Mouse (Mus musculus) adrenal gland, postnatal 14 days (tissue): ENCODE measurements around the gene Gas7. TPM values are rescaled to one million over a fixed set of nuclear protein-coding genes. Genes with fewer than 3 reads are reported as not detected.
A peak's percentile ranks its signal among the peaks of the same experiment; 100 is the strongest.

Experiments used
- DNase-seq: peaks from one replicate; pipeline ENCODE4 v3.0.0; 2021; ENCODE audit warnings: mixed read lengths
- total RNA-seq: library from RNA; stranded (reverse); gene quantifications from 2 replicates; pipeline ENCODE4 v1.2.3, GENCODE M21; 2021

Gas7 gene
- total RNA-seq, 1 experiment from 2014 or later = 23.3 TPM

- peak; percentile 57 for DNase-seq
Measured at GRCm38 (mm10) chr11:67489647-67490175, 34.5 kb downstream of the Gas7 start.

DNA sequence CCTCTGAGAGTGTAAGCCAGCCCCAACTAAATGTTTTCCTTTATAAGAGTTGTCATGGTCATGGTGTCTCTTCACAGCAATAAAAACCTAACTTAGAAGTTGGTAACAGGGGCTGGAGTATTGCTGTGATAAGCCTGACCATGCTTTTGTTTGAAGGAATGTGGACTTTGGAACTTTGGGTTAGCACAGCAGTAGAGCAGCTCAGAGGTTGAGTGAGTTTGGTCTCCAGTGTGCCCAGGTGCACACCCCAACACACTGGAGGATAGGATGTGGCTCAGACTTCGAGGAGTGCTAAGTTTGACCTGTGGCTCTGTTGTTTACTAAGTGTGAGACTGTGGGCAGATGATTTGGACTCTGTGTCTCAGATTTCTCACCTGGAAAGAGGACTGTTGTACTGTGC, 41.6 kb downstream of the Gas7 start:
- DNase-seq = no peak

- no peak for DNase-seq
Measured at GRCm38 (mm10) chr11:67500115-67500514, 44.9 kb downstream of the Gas7 start.

DNA sequence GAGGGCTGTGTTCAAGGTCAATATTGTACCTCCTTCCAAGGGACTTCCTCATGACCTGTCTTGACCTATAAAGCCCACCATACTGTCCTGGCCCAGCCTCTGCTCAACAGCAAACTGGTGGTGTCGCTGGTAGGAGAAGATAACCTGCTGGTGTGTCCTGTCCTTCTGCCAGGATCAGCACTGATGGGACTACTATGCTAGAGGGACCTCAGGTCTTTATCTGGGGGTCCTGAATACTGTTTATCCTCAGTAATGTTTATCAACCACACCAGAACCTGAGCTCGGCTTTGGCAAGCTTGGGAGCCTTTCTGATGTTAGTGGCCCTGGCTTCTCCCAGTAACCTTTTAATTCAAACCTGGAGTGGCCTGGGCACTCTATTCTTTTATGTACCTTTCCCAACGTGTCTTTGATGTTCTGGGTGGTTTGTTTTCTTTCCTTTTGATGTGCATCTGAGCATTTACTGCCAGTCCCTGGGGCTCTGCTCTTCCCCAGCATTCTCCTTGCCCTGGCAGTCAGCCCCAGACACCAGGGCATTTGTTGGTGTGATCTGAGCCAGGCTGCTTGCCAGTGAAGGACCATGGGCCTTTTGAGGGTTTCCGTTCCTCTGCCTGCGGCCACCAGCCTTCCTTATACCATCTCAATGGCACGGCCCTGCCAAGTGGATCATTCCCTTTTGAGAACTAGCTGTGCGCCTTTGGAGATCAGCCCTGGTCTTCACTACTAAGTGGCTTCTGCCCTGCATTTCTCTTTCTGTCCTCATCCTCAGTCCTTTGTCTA, 46.4 kb downstream of the Gas7 start:
- DNase-seq = no peak

- no peak for DNase-seq
Measured at GRCm38 (mm10) chr11:67509219-67509876, 54.1 kb downstream of the Gas7 start.

DNA sequence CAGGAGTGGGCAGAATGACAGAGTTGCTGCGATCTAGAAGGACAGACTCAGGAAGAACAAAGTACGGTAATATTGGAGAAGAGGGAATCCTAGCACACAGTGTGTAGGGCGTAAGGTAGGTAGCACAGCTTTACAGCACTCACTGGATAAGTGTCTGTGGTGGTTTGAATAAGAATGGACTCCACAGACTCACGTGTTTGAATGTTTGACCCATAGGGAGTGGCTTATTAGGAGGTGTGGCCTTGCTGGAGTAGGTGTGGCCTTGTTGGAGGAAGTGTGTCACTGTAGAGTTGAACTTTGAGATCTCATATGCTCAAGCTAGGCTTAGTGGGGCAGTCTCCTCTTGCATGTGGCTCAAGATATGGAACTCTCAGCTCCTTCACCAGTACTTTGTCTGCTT, 55.6 kb downstream of the Gas7 start:
- no peak for DNase-seq

DNA sequence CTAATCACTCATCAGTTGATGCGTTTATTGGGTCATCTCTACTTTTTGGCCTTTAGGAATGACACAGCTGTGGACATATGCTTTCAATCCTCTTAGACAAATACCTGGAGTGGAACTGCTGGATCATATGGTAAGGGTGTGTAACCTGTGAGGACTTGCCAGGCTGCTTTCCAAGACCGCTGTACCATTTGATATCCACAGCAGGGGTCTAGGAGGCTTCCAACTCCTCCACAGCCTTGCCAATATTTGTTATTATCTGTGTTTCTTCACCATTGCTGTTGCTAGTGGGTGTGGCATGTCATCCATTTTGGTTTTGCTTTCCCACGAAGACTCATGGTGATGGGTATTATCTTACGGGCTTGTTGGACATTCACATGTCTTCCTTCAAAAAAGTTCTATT, 57.8 kb downstream of the Gas7 start:
- DNase-seq = no peak

DNA sequence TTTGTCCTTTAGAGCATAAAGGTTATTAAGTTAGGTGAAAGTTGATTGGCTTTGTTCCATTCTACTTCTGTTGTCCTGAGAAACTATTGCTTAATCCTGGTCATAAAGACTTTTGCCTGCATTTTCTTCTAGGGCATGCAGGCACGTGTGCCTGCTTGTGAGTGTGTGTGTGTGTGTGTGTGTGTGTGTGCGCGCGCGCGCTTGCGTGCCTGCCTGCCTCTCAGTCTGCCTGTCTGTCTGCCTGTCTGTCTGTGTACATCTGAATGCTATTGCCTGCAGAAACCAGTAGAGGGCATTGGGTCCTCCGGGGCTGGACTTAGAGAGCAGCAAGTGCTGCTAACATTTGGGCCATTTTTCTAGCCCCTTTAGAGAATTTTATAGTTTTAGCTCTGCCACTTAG, 59.2 kb downstream of the Gas7 start:
- DNase-seq = peak; percentile 53

- DNase-seq = peak; percentile 80
Measured at GRCm38 (mm10) chr11:67515020-67515911, 60.0 kb downstream of the Gas7 start.

DNA sequence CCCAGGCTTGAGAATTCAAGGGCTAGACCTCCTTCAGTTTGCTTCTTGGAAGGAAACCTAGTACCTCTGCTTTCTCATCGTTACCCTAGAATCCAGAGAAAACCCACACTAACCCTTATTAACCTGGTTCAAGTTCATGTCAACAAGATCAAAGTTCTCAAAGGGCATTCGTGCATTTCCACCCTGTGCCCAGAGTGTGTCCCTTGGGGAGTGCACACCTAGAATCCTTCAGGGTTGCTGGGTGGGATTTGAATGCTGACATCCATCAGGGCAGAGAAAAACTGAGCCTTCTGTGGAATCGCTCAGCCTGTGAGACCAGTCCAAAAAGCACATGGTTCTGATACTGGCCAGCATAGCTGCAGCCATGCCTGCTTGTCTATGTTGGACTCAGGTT, 60.7 kb downstream of the Gas7 start:
- no peak for DNase-seq

DNA sequence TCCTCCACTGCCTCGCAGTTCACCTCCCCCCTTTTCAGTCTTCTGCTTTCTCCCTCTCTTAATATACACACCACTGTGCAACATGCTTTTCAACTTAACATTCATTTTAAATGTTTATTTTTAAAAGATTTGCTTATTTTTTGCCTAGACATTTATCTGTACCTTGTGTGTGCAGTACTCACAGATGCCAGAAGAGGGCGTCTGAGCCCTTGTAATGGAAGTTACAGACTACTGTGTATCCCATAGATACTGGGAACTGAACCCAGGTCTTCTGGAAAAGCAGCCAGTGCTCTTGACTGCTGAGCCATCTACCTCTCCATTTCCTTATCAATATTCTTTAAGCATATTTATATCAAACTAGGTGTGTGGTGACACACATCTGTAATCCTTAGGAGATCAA, 62.5 kb downstream of the Gas7 start:
- no peak for DNase-seq

- DNase-seq = no peak
Measured at GRCm38 (mm10) chr11:67518985-67519384, 63.7 kb downstream of the Gas7 start.

DNA sequence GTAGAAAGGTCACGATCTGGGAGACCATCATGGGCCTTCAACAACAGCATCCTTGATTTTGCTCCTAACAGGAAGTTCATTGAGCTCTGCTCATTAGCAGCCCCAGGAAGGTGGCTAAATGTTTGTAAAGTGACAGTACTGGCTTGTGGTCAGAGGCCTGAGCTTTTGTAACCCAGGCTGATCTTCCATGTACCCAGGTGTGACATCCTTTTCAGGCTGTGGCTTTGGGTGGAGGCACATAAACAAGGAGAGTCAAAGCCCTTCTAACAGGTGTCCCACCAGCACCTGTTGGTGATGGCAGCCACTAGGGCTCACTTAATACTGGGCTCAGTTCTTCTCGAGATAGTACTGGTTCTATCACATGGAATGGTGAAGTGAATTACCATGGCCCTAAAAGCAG, 67.4 kb downstream of the Gas7 start:
- no peak for DNase-seq

DNA sequence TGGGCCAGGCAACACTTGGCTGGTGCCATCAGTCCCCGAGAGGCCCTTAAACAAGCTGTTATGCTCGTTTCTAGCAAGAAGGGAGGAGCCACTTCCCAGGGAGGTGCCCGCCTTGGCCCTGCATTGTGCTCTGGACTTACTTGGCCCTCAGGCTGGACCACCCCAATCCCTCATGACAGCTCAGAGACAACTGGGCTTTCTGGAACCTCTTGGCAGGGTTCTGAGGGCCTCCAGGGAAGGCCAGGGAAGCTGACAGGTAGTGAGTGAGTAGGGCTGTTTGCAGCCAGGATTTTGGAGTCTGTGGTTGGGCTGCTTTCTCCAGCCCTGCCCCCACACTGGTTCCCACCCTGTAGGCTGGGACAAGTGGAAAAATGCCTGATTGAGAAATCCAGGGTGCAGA, 68.6 kb downstream of the Gas7 start:
- peak; percentile 45 for DNase-seq

GRCm38 (mm10) chr11:67524731-67525130, 69.5 kb downstream of the Gas7 start:
- no peak for DNase-seq

DNA sequence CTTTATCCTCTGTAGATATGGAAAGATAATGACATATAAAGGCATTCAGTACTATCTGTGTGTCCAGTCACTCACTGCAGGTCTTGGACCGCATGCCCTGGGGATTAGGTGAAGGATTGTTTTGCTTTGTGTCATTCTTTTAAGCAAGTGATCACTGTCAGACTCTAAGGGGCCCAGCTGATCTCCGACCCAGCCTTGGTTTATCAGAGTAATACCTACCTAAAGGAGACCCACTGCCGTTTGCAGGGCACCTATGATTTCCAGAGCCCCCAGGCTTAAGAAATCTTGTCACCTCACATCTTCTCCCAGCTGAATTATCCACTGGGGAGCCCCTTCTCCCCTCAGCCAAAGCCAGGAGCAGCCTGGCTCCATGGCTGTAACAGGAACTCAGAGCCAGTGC, 70.6 kb downstream of the Gas7 start:
- DNase-seq = no peak

GRCm38 (mm10) chr11:67526621-67527545, 71.6 kb downstream of the Gas7 start:
- peak; percentile 90 for DNase-seq

DNA sequence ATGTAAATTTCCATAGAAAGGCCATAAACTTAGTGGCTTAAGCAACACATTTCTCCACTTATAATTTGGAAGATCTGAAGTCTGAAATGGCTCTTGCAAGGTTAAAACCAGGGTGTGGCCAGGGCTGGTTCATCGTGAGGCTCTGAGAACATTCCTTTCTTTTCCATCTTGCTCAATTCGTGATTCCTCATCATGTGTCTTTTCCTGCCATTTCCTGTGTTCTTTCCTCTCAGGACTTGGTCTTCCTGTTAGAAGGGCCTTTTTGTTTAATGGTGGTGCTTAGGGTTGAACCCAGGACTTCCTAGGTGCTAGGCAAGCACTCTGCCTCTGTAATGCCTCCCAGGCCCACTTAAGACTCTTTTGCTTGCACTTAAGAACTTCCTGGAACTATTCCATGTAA, 76.0 kb downstream of the Gas7 start:
- DNase-seq = no peak

DNA sequence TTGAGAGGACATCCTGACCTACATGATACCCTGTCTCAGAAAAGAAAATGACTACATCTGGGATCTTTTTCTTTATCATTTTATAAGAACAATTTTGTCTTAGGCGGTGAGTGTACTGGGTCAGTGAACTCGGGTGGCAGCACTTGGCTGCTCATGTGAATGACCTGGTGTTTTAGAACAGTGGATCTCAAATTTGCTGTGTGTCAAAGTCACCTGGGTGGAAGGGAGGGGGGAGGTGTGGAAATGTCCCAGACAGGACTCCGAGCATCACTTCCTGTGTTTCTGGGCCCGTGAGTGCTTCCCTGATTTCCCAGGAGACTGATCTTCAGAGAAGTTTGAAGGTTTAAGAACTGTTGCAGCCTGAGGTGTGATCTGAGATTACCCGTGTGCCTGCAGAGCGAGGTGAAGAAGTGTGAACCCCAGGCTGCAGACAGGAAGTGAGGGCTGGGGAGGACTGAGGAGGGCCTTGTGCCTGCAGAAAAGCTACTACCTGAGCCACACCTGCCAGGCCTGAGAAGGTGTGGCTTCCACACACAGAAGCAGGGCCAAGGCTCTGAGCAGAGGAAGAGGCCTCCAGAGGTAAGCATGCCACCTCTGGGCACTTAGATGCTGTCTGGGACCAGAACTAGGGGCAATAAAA, 76.8 kb downstream of the Gas7 start:
- DNase-seq = no peak

GRCm38 (mm10) chr11:67532728-67533127, 77.5 kb downstream of the Gas7 start:
- no peak for DNase-seq

DNA sequence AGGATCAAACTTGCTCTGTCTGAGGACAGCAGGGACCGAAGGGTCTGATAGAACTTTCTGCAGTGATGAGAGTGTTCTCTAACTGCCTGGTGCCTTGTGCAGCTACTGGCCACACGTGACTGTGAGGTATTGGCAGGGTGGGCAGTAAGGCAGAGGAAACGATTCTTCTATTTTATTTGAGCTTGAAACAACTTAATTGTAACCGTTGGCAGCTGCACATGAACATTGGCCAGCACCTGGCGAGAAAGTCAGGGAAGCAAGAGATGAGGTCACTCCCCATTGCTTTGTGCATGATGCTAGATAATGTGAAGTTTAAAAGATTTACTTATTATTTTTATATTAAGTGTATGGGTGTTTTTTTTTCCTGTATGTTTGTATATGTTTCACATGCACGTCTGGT, 77.9 kb downstream of the Gas7 start:
- no peak for DNase-seq
